Comparison of ENCODE assay signal across 25 mouse cellular contexts in genomic region chr12:29606221-29606620, GRCm38 (mm10).
DNase-seq lines count a peak whose midpoint lies in the region; ATAC-seq and TF ChIP-seq lines count a peak whose summit lies in the region.
"Had no signal": no experiment of that assay in that cellular context is flagged by ENCODE, and none has a peak within 500 bp of the region (broad histone marks: within the 10 kb centered on the region; RNA-seq: fewer than 3 reads in every experiment).

No protein-coding gene starts in this region.

- no peaks in the 10 kb centered on the region for H3K4me1 ChIP-seq in midbrain, postnatal 0 days (ENCODE audit: insufficient read depth, low read length)
- H3K4me1 ChIP-seq in midbrain, embryonic 13.5 days (replicated peaks): peaks cover 10% of the 10 kb centered on the region; the same call in 1 of the 2 replicates
- H3K4me1 ChIP-seq: forebrain, embryonic 12.5 days; hindbrain, embryonic 12.5 days; intestine, embryonic 15.5 days; limb, embryonic 12.5 days; liver, embryonic 15.5 days had no signal

- H3K36me3 ChIP-seq in midbrain, postnatal 0 days (ENCODE audit: insufficient read depth, low read length): no peaks in the 10 kb centered on the region
- H3K36me3 ChIP-seq in midbrain, embryonic 13.5 days: peaks cover 11% of the 10 kb centered on the region; the same call in 1 of the 2 replicates
- H3K36me3 ChIP-seq: forebrain, embryonic 12.5 days; hindbrain, embryonic 12.5 days; intestine, embryonic 15.5 days; limb, embryonic 12.5 days; liver, embryonic 15.5 days had no signal

- no peaks in the 10 kb centered on the region for H3K27me3 ChIP-seq in midbrain, postnatal 0 days (ENCODE audit: insufficient read depth, low read length)
- H3K27me3 ChIP-seq in midbrain, embryonic 13.5 days: no peaks in the 10 kb centered on the region
- H3K27me3 ChIP-seq: forebrain, embryonic 12.5 days; hindbrain, embryonic 12.5 days; intestine, embryonic 15.5 days; limb, embryonic 12.5 days; liver, embryonic 15.5 days; neural tube, embryonic 13.5 days; Patski had no signal

- ATAC-seq in frontal cortex, adult (ENCODE audit: low TSS enrichment): peak; percentile 80
- no peak for ATAC-seq in midbrain, postnatal 0 days (ENCODE audit: low FRiP score)
- ATAC-seq in midbrain, embryonic 13.5 days: no peak
- ATAC-seq: hindbrain, postnatal 0 days; intestine, embryonic 15.5 days; Patski had no signal

- no peaks in the 10 kb centered on the region for H3K9me3 ChIP-seq in midbrain, postnatal 0 days (ENCODE audit: low read length)
- no peaks in the 10 kb centered on the region for H3K9me3 ChIP-seq in midbrain, embryonic 13.5 days
- H3K9me3 ChIP-seq: forebrain, embryonic 12.5 days; hindbrain, embryonic 12.5 days; intestine, embryonic 15.5 days; limb, embryonic 12.5 days; liver, embryonic 15.5 days; neural tube, embryonic 13.5 days had no signal

- no peak overlapping the region for H3K27ac ChIP-seq in midbrain, postnatal 0 days (ENCODE audit: low read depth, low read length)
- H3K27ac ChIP-seq in midbrain, embryonic 13.5 days: no peak overlapping the region
- H3K27ac ChIP-seq: forebrain, embryonic 12.5 days; hindbrain, embryonic 12.5 days; hindbrain, postnatal 0 days; intestine, embryonic 15.5 days; limb, embryonic 12.5 days; liver, embryonic 15.5 days; neural tube, embryonic 13.5 days had no signal

- no peak overlapping the region for H3K4me2 ChIP-seq in midbrain, postnatal 0 days (ENCODE audit: low read depth, low read length, poor library complexity, severe bottlenecking)
- H3K4me2 ChIP-seq in midbrain, embryonic 13.5 days (replicated peaks): no peak overlapping the region
- H3K4me2 ChIP-seq: forebrain, embryonic 12.5 days; hindbrain, embryonic 12.5 days; intestine, embryonic 15.5 days; limb, embryonic 12.5 days; liver, embryonic 15.5 days; lung, embryonic 14.5 days; midbrain, embryonic 11.5 days; neural tube, embryonic 13.5 days had no signal

- no peak for DNase-seq in frontal cortex, postnatal 25 days (ENCODE audit: low spot score in 2 of 2)
- DNase-seq in midbrain, postnatal 0 days (ENCODE audit: low spot score): no peak
- DNase-seq in brain, adult 2 months (ENCODE audit: low read depth, low spot score): peak; percentile 79
- peak; percentile 42 for DNase-seq in layer of hippocampus, adult 9-11 months
- DNase-seq in heart, adult 18-20 months: no peak
- DNase-seq: adrenal gland, postnatal 25 days; cerebellum, adult 18-20 months; cerebellum, postnatal 10 days; heart, postnatal 14 days; kidney, adult 2 months; kidney, postnatal 36 days; lung, embryonic 14.5 days; thymus, postnatal 4 days had no signal

- H3K4me3 ChIP-seq in midbrain, postnatal 0 days (ENCODE audit: low read depth, low read length): no peak overlapping the region
- H3K4me3 ChIP-seq in midbrain, embryonic 13.5 days (replicated peaks): no peak overlapping the region
- H3K4me3 ChIP-seq: erythroblast, embryonic 14.5 days; forebrain, embryonic 12.5 days; hindbrain, embryonic 12.5 days; intestine, embryonic 15.5 days; limb, embryonic 12.5 days; liver, embryonic 15.5 days; neural tube, embryonic 13.5 days had no signal

- TF ChIP-seq CTCF in midbrain, postnatal 0 days (IDR thresholded peaks at IDR 0.05): no peak

- 0 out of 2 replicates have a peak overlapping the region, but pooled peaks have one; percentile 24 for H3K9ac ChIP-seq in midbrain, postnatal 0 days (replicated peaks; ENCODE audit: low read length, poor library complexity, severe bottlenecking)
- no peak overlapping the region for H3K9ac ChIP-seq in midbrain, embryonic 13.5 days (replicated peaks)
- H3K9ac ChIP-seq: forebrain, embryonic 12.5 days; hindbrain, embryonic 12.5 days; intestine, embryonic 15.5 days; limb, embryonic 12.5 days; liver, embryonic 15.5 days; lung, embryonic 14.5 days; neural tube, embryonic 13.5 days had no signal

- WGBS in midbrain, postnatal 0 days: 75% methylated on average over 6 of the region's 6 CpGs
- 91% methylated on average over 6 of the region's 6 CpGs for WGBS in midbrain, embryonic 13.5 days

Comparison
In these comparisons a context has a peak if more than half of its experiments do, and no peak if none do; other contexts are left out.
1. DNase-seq: peak in brain, adult 2 months (single experiment) and layer of hippocampus, adult 9-11 months (single experiment); none in frontal cortex, postnatal 25 days (0 of 2), midbrain, postnatal 0 days (single experiment) and heart, adult 18-20 months (0 of 2).